Mouse (Mus musculus) yolk sac, embryonic 10.5 days (tissue): ENCODE data around the gene Gstcd.

ENCODE experiments used
- DNase-seq: peaks from one replicate; pipeline ENCODE4 v3.0.0-alpha.2; 2017; ENCODE audit warnings: low spot score

Gene Gstcd

GRCm38 (mm10) chr3:133026977-133027376, 64.9 kb downstream of the Gstcd start:
- no peak for DNase-seq

GRCm38 (mm10) chr3:133007250-133007649, 84.6 kb downstream of the Gstcd start:
- DNase-seq = no peak

GRCm38 (mm10) chr3:132996299-132996698, 95.5 kb downstream of the Gstcd start:
- no peak for DNase-seq

GRCm38 (mm10) chr3:132995904-132996267, 95.9 kb downstream of the Gstcd start:
- DNase-seq = no peak

- no peak for DNase-seq
Measured at GRCm38 (mm10) chr3:132995172-132995903, 96.5 kb downstream of the Gstcd start.

- DNase-seq = no peak
Measured at GRCm38 (mm10) chr3:132986188-132986587, 105.6 kb downstream of the Gstcd start.

- peak; percentile 31 for DNase-seq
Measured at GRCm38 (mm10) chr3:132983845-132984485, 107.9 kb downstream of the Gstcd start.

GRCm38 (mm10) chr3:132981968-132982367, 109.9 kb downstream of the Gstcd start:
- DNase-seq = no peak

GRCm38 (mm10) chr3:132979781-132980461, 111.9 kb downstream of the Gstcd start:
- no peak for DNase-seq

GRCm38 (mm10) chr3:132966255-132966654, 125.6 kb downstream of the Gstcd start:
- DNase-seq = no peak

GRCm38 (mm10) chr3:132964715-132965507, 126.9 kb downstream of the Gstcd start:
- no peak for DNase-seq

GRCm38 (mm10) chr3:132962631-132963361, 129.0 kb downstream of the Gstcd start:
- no peak for DNase-seq

- DNase-seq = no peak
Measured at GRCm38 (mm10) chr3:132950529-132950880, 141.3 kb downstream of the Gstcd start.

GRCm38 (mm10) chr3:132949791-132950528, 141.9 kb downstream of the Gstcd start, which contains the start of gene Npnt:
Gene Npnt, minus strand, starts transcription at chr3:132950291.
- peak; percentile 67 for DNase-seq

GRCm38 (mm10) chr3:132949380-132949790, 142.4 kb downstream of the Gstcd start:
- peak; percentile 43 for DNase-seq

GRCm38 (mm10) chr3:132948298-132948795, 143.5 kb downstream of the Gstcd start:
- peak; percentile 43 for DNase-seq

- no peak for DNase-seq
Measured at GRCm38 (mm10) chr3:132946086-132946485, 145.7 kb downstream of the Gstcd start.

- no peak for DNase-seq
Measured at GRCm38 (mm10) chr3:132945669-132946068, 146.2 kb downstream of the Gstcd start.

GRCm38 (mm10) chr3:132944609-132945008, 147.2 kb downstream of the Gstcd start:
- DNase-seq = peak; percentile 52

GRCm38 (mm10) chr3:132944193-132944592, 147.6 kb downstream of the Gstcd start:
- no peak for DNase-seq

GRCm38 (mm10) chr3:132942778-132943177, 149.1 kb downstream of the Gstcd start:
- no peak for DNase-seq
